Mouse (Mus musculus) mouse trophoblast stem cell (cell line): ENCODE measurements around the gene Scn3a.

Experiments
- in situ Hi-C, 2 experiments: fragments of 300-500 bp; cut with MseI, MboI; formaldehyde crosslinking; loops; 2 replicates in 1 of 2; 3 replicates in 1 of 2; pipeline ENCODE4 v1.15.1; 2025

Gene Scn3a

DNA sequence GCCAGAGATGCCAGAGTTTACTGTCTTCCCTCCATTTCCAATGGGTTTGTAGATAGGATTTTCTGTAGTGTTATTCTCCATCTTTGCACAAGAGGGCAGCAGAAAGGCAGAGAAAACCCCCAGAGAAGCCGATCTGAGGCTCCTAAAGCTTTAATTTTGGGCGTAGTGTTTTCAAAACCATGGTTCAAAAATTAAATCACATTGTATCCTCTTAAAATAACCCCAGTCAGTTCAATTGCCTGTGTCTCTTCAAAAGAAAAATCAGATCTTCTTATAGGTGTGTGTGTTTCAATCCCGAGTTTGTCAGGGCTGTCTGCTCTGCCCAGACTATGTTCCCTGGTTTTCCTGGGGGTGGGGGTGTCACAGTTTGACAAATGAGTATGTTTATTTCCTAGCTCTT is 153.7 kb downstream of the Scn3a start:
- in situ Hi-C loops: loop anchor here (5.0 kb wide), 1 partner anchor 154 kb away; the partner anchor contains the start of gene Scn3a (in 2 of the 2)
